Mouse (Mus musculus) liver, embryonic 14.5 days (tissue): ENCODE results near the gene Rtn4r. TPM values are rescaled to one million over a fixed set of nuclear protein-coding genes. Genes with fewer than 3 reads are reported as not detected.

Experiments
- ATAC-seq: fragments of 200-750 bp; cut with Nextera tagmentation; 2 replicates; pipeline ENCODE4 v1.8.0; 2017; ENCODE audit warnings: moderate number of reproducible peaks, mild to moderate bottlenecking, moderate library complexity; ENCODE audit not compliant: insufficient read depth
- DNase-seq, 3 experiments: peaks; one replicate each; pipeline ENCODE4 v3.0.0-alpha.2; 2012 to 2013; ENCODE audit warnings: low read depth in 3 of 3, low spot score in 3 of 3
- H3K27ac ChIP-seq: fragments of 300-500 bp; sonication (generic); 2 replicates; pipeline ENCODE4 v1.5.1; 2014; ENCODE audit warnings: moderate library complexity, mild to moderate bottlenecking, control low read depth, inconsistent platforms
- H3K27me3 ChIP-seq: fragments of 300-500 bp; sonication (generic); 2 replicates; pipeline ENCODE4 v1.6.1; 2014; ENCODE audit warnings: mild to moderate bottlenecking, low read length, moderate library complexity; ENCODE audit not compliant: control insufficient read depth, insufficient read depth
- H3K36me3 ChIP-seq: fragments of 300-500 bp; sonication (generic); replicated peaks from 2 replicates; pipeline ENCODE4 v1.6.1; 2014; ENCODE audit warnings: low read depth; ENCODE audit not compliant: control insufficient read depth, insufficient read depth
- H3K4me1 ChIP-seq, 2 experiments: fragments of 200-500 bp in 1 of 2; fragments of 300-500 bp in 1 of 2; sonication (generic) in 1 of 2; replicated peaks; 2 replicates each; pipeline ENCODE4 v1.6.1; 2012 to 2014; ENCODE audit warnings: antibody characterized with exemption in 1 of 2, inconsistent platforms in 1 of 2, low read length in 1 of 2; ENCODE audit not compliant: control insufficient read depth in 2 of 2, insufficient read depth in 2 of 2
- H3K4me2 ChIP-seq: fragments of 300-500 bp; sonication (generic); 2 replicates; pipeline ENCODE4 v1.6.1; 2014; ENCODE audit warnings: low read depth, mild to moderate bottlenecking, control low read depth, moderate library complexity
- H3K4me3 ChIP-seq, 2 experiments: fragments of 200-500 bp in 1 of 2; fragments of 300-500 bp in 1 of 2; sonication (generic) in 1 of 2; 2 replicates each; pipeline ENCODE4 v1.5.1; 2012 to 2014; ENCODE audit warnings: low read depth in 2 of 2, low read length in 2 of 2, mild to moderate bottlenecking in 2 of 2, control low read depth in 1 of 2, inconsistent platforms in 1 of 2, moderate library complexity in 1 of 2; ENCODE audit not compliant: insufficient read depth in 1 of 2
- H3K9ac ChIP-seq: fragments of 300-500 bp; sonication (generic); replicated peaks from 2 replicates; pipeline ENCODE4 v1.6.1; 2014; ENCODE audit warnings: mild to moderate bottlenecking, control low read depth, moderate library complexity
- H3K9me3 ChIP-seq: fragments of 300-500 bp; sonication (generic); 2 replicates; pipeline ENCODE4 v1.6.1; 2016; ENCODE audit warnings: low read length, mixed read lengths; ENCODE audit not compliant: control insufficient read depth
- CTCF ChIP-seq: IDR thresholded peaks from 2 replicates; pipeline ENCODE4 v1.5.1; 2016; ENCODE audit warnings: antibody characterized with exemption, low read depth, control low read depth
- EP300 ChIP-seq: IDR thresholded peaks from 2 replicates; pipeline ENCODE4 v1.6.1; 2016; ENCODE audit warnings: antibody characterized with exemption, low read depth
- WGBS: fragments of 180-500 bp; shearing (Covaris S2); extraction: QIAGEN DNeasy Blood & Tissue Kit; methylation state at CpG from one replicate; pipeline ENCODE4 v1.1.7; 2014; ENCODE audit not compliant: insufficient replicate concordance; 5-methylcytosine and 5-hydroxymethylcytosine counted together
- polyA plus RNA-seq, 2 experiments: library from polyadenylated mRNA; depleted of rRNA in 1 of 2; stranded (reverse) in 1 of 2; unstranded in 1 of 2; fragments of >200 nt; fragmentation: Nextera tagmentation in 1 of 2; extraction: Ambion mirVana in 1 of 2; gene quantifications; 2 replicates each; pipeline versions ENCODE4 v1.2.1 to v1.2.3; 2012 to 2014

The Rtn4r gene
- polyA plus RNA-seq, 2 experiments: 0.46 to 0.52 TPM

DNA sequence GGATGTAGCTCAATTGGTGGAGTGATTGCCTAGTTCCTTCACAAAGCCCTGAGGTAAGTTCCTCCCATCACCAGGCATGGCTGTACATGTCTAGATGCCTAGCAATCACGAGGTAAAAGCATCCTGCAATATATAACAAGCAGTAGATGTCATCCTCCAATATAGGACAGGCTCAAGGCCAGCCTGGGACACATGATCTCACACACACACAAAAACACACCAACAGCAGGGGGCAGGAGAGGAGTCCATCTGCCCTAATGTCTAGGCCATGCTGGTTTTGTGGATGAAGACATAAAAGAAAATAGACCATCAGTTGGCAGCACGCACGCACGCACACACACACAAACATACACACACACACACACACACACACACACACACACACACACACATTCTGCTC is 49.3 kb downstream of the Rtn4r start:
- H3K4me1 ChIP-seq: peaks cover 0 to 8% of the 10 kb centered on the region in 2 experiments; a peak in 1 of 4 replicates
- H3K9ac ChIP-seq: no peak overlapping the region
- no peaks in the 10 kb centered on the region for H3K36me3 ChIP-seq
- WGBS: 53% methylated on average over 4 of the region's 4 CpGs
- no peaks in the 10 kb centered on the region for H3K27me3 ChIP-seq
- no peak for TF ChIP-seq EP300
- no peak; the same call in none of the 2 replicates for TF ChIP-seq CTCF
- no peaks in the 10 kb centered on the region for H3K9me3 ChIP-seq
- ATAC-seq: no peak
- no peak overlapping the region for H3K4me2 ChIP-seq
- no peak overlapping the region for H3K4me3 ChIP-seq
- DNase-seq: no peak
- no peak overlapping the region for H3K27ac ChIP-seq

- Histone ChIP-seq H3K9me3 (no peaks in the 10 kb centered on the region), H3K27me3 (no peaks in the 10 kb centered on the region), H3K9ac (no peak overlapping the region), H3K4me3 (no peak overlapping the region), H3K4me1 (peaks cover 0 to 8% of the 10 kb centered on the region in 2 experiments; a peak in 1 of 4 replicates), H3K4me2 (no peak overlapping the region), H3K36me3 (no peaks in the 10 kb centered on the region), H3K27ac (no peak overlapping the region)
- 43% methylated on average over 2 of the region's 2 CpGs for WGBS
- ATAC-seq: no peak
- DNase-seq: no peak
- no peak for TF ChIP-seq EP300
- TF ChIP-seq CTCF: no peak
These were observed 52.1 kb downstream of the Rtn4r start for GRCm38 (mm10) chr16:18179591-18179990.

- H3K9ac ChIP-seq: no peak overlapping the region
- no peak for DNase-seq
- WGBS: 55% methylated on average over 10 of the region's 10 CpGs
- H3K27ac ChIP-seq: no peak overlapping the region
- H3K4me1 ChIP-seq: peaks cover 0 to 8% of the 10 kb centered on the region in 2 experiments; a peak in 1 of 4 replicates
- H3K9me3 ChIP-seq: no peaks in the 10 kb centered on the region
- no peak for ATAC-seq
- no peaks in the 10 kb centered on the region for H3K27me3 ChIP-seq
- H3K36me3 ChIP-seq: no peaks in the 10 kb centered on the region
- TF ChIP-seq EP300 (no peak), CTCF (no peak)
- no peak overlapping the region for H3K4me3 ChIP-seq
- no peak overlapping the region for H3K4me2 ChIP-seq
These were observed 54.0 kb downstream of the Rtn4r start for GRCm38 (mm10) chr16:18181398-18181797.

DNA sequence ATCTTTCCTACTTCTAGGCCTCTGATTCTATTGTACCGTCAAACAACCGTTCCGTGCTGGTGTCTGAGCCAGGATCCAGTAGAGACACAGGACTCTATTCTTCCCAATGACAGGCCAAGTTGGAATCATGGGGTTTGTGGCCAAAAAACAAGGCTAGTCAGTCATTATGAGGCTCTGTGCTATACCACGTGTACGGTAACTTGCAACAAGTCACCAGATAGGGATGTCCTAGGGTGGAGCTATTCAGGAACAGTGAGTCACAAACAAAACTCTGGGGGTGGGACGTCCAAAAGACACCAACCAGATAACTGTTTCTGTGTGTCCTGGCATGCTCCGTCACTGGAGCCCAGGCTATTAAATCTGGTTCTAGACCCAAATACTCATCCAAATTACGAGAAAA is 55.3 kb downstream of the Rtn4r start:
- DNase-seq (no peak), ATAC-seq (no peak)
- Histone ChIP-seq H3K27ac (no peak overlapping the region), H3K9ac (no peak overlapping the region), H3K4me2 (no peak overlapping the region), H3K4me3 (no peak overlapping the region), H3K27me3 (no peaks in the 10 kb centered on the region), H3K4me1 (0 out of 4 replicates have a peak, but pooled peaks cover 0 to 2% of the 10 kb centered on the region in 2 experiments), H3K36me3 (no peaks in the 10 kb centered on the region), H3K9me3 (no peaks in the 10 kb centered on the region)
- WGBS: 56% methylated on average over 8 of the region's 8 CpGs
- TF ChIP-seq CTCF: no peak
- no peak for TF ChIP-seq EP300

GRCm38 (mm10) chr16:18185715-18186449 is 58.4 kb downstream of the Rtn4r start:
- TF ChIP-seq EP300 (no peak), CTCF (no peak)
- Histone ChIP-seq H3K36me3 (no peaks in the 10 kb centered on the region), H3K9ac (no peak overlapping the region), H3K4me3 (no peak overlapping the region), H3K27me3 (no peaks in the 10 kb centered on the region), H3K4me2 (no peak overlapping the region), H3K4me1 (no peaks in the 10 kb centered on the region), H3K9me3 (no peaks in the 10 kb centered on the region), H3K27ac (no peak overlapping the region)
- ATAC-seq (no peak), DNase-seq (no peak)
- WGBS: 59% methylated on average over 8 of the region's 8 CpGs
